Mouse (Mus musculus) heart, postnatal 0 days (tissue): ENCODE measurements around the gene Pbxip1. TPM values are rescaled to one million over a fixed set of nuclear protein-coding genes. Genes with fewer than 3 reads are reported as not detected.

Source experiments
- ATAC-seq: fragments of 200-750 bp; cut with Nextera tagmentation; 2 replicates; pipeline ENCODE4 v1.8.0; 2017; ENCODE audit warnings: low read depth, moderate number of reproducible peaks, moderate library complexity; ENCODE audit not compliant: insufficient read depth
- DNase-seq: peaks from one replicate; pipeline ENCODE4 v3.0.0-alpha.2; 2016; ENCODE audit warnings: low spot score
- H3K27ac ChIP-seq: fragments of 300-500 bp; sonication (generic); 2 replicates; pipeline ENCODE4 v1.5.1; 2014; ENCODE audit warnings: low read depth, mild to moderate bottlenecking
- H3K27me3 ChIP-seq: fragments of 300-500 bp; sonication (generic); 2 replicates; pipeline ENCODE4 v1.6.1; 2014; ENCODE audit warnings: low read length, mixed read lengths; ENCODE audit not compliant: control insufficient read depth, insufficient read depth
- H3K36me3 ChIP-seq: fragments of 300-500 bp; sonication (generic); replicated peaks from 2 replicates; pipeline ENCODE4 v1.6.1; 2014; ENCODE audit warnings: low read length, mixed read lengths; ENCODE audit not compliant: control insufficient read depth, insufficient read depth
- H3K4me1 ChIP-seq: fragments of 300-500 bp; sonication (generic); 2 replicates; pipeline ENCODE4 v1.6.1; 2014; ENCODE audit warnings: antibody characterized with exemption; ENCODE audit not compliant: control insufficient read depth, insufficient read depth
- H3K4me2 ChIP-seq: fragments of 300-500 bp; sonication (generic); 2 replicates; pipeline ENCODE4 v1.6.1; 2014; ENCODE audit warnings: low read depth, mild to moderate bottlenecking, low read length, moderate library complexity
- H3K4me3 ChIP-seq: fragments of 300-500 bp; sonication (generic); 2 replicates; pipeline ENCODE4 v1.5.1; 2014; ENCODE audit warnings: low read depth, low read length
- H3K9ac ChIP-seq: fragments of 300-500 bp; sonication (generic); replicated peaks from 2 replicates; pipeline ENCODE4 v1.6.1; 2014; ENCODE audit warnings: low read depth, low read length, mixed read lengths
- H3K9me3 ChIP-seq: fragments of 300-500 bp; sonication (generic); replicated peaks from 2 replicates; pipeline ENCODE4 v1.6.1; 2016; ENCODE audit warnings: low read length; ENCODE audit not compliant: control insufficient read depth
- CTCF ChIP-seq: IDR thresholded peaks from 2 replicates; pipeline ENCODE4 v1.5.1; 2016; ENCODE audit warnings: antibody characterized with exemption, control low read depth, low read depth
- EP300 ChIP-seq: IDR thresholded peaks from 2 replicates; pipeline ENCODE4 v1.6.1; 2016; ENCODE audit warnings: antibody characterized with exemption, low read depth
- WGBS: fragments of 180-500 bp; shearing (Covaris S2); extraction: QIAGEN DNeasy Blood & Tissue Kit; methylation state at CpG from one replicate; pipeline ENCODE4 v1.1.7; 2014; 5-methylcytosine and 5-hydroxymethylcytosine counted together
- polyA plus RNA-seq: library from polyadenylated mRNA; unstranded; fragments of >200 nt; fragmentation: Nextera tagmentation; extraction: Ambion mirVana; gene quantifications from 2 replicates; pipeline ENCODE4 v1.2.1, GENCODE M21; 2015
- total RNA-seq: library from RNA; depleted of rRNA; stranded (reverse); fragments of >200 nt; gene quantifications from 2 replicates; pipeline ENCODE4 v1.2.3, GENCODE M21; 2014; ENCODE audit warnings: low replicate concordance

Gene Pbxip1
- total and polyA plus RNA-seq, 2 experiments from 2014 or later: 73.2 to 84.4 TPM

- ATAC-seq (no peak), DNase-seq (no peak)
- Histone ChIP-seq H3K4me2 (no peak overlapping the region), H3K36me3 (no peaks in the 10 kb centered on the region), H3K4me3 (no peak overlapping the region), H3K4me1 (peaks cover 8% of the 10 kb centered on the region; the same call in 1 of the 2 replicates), H3K27ac (no peak overlapping the region), H3K9ac (no peak overlapping the region), H3K27me3 (no peaks in the 10 kb centered on the region), H3K9me3 (no peaks in the 10 kb centered on the region)
- WGBS: 80% methylated on average over 8 of the region's 8 CpGs
- no peak for TF ChIP-seq CTCF
- no peak for TF ChIP-seq EP300
Measured at GRCm38 (mm10) chr3:89486111-89486510, 49.6 kb downstream of the Pbxip1 start.

GRCm38 (mm10) chr3:89486916-89487702, 50.6 kb downstream of the Pbxip1 start:
- ATAC-seq (peak; percentile 20; the same call in 1 of the 2 replicates), DNase-seq (no peak)
- TF ChIP-seq EP300 (no peak), CTCF (no peak)
- Histone ChIP-seq H3K9ac (no peak overlapping the region), H3K36me3 (no peaks in the 10 kb centered on the region), H3K27ac (no peak overlapping the region), H3K4me3 (no peak overlapping the region), H3K4me1 (peaks cover 8% of the 10 kb centered on the region; the same call in 1 of the 2 replicates), H3K27me3 (no peaks in the 10 kb centered on the region), H3K9me3 (no peaks in the 10 kb centered on the region), H3K4me2 (no peak overlapping the region)
- WGBS: 48% methylated on average over 20 of the region's 20 CpGs

GRCm38 (mm10) chr3:89490790-89491189, 54.3 kb downstream of the Pbxip1 start:
- DNase-seq (no peak), ATAC-seq (no peak)
- H3K9me3 ChIP-seq: no peaks in the 10 kb centered on the region
- TF ChIP-seq EP300: no peak
- TF ChIP-seq CTCF: no peak
- no peak overlapping the region for H3K9ac ChIP-seq
- no peak overlapping the region for H3K27ac ChIP-seq
- no peak overlapping the region for H3K4me2 ChIP-seq
- H3K4me1 ChIP-seq: peaks cover 8% of the 10 kb centered on the region; the same call in 1 of the 2 replicates
- H3K27me3 ChIP-seq: peaks cover 3% of the 10 kb centered on the region; the same call in 1 of the 2 replicates
- no peaks in the 10 kb centered on the region for H3K36me3 ChIP-seq
- 97% methylated on average over 3 of the region's 3 CpGs for WGBS
- no peak overlapping the region for H3K4me3 ChIP-seq

GRCm38 (mm10) chr3:89491559-89491958, 55.1 kb downstream of the Pbxip1 start:
- TF ChIP-seq EP300: no peak
- no peak for TF ChIP-seq CTCF
- Histone ChIP-seq H3K27ac (no peak overlapping the region), H3K27me3 (peaks cover 3% of the 10 kb centered on the region; the same call in 1 of the 2 replicates), H3K4me3 (no peak overlapping the region), H3K9ac (no peak overlapping the region), H3K9me3 (no peaks in the 10 kb centered on the region), H3K4me1 (peaks cover 8% of the 10 kb centered on the region; the same call in 1 of the 2 replicates), H3K36me3 (no peaks in the 10 kb centered on the region), H3K4me2 (no peak overlapping the region)
- DNase-seq: no peak
- WGBS: 62% methylated on average over 5 of the region's 5 CpGs
- ATAC-seq: no peak

GRCm38 (mm10) chr3:89492701-89493151, 56.2 kb downstream of the Pbxip1 start:
- no peak for ATAC-seq
- H3K27me3 ChIP-seq: peaks cover 3% of the 10 kb centered on the region; the same call in 1 of the 2 replicates

More at GRCm38 (mm10) chr3:89492701-89493151, 56.2 kb downstream of the Pbxip1 start:
- H3K9me3 ChIP-seq: no peaks in the 10 kb centered on the region
- H3K36me3 ChIP-seq: no peaks in the 10 kb centered on the region
- H3K4me2 ChIP-seq: no peak overlapping the region
- no peak for TF ChIP-seq EP300
- no peak for TF ChIP-seq CTCF
- no peak for DNase-seq
- peaks cover under 1% of the 10 kb centered on the region; the same call in 1 of the 2 replicates for H3K4me1 ChIP-seq
- H3K27ac ChIP-seq: no peak overlapping the region
- H3K4me3 ChIP-seq: no peak overlapping the region
- no peak overlapping the region for H3K9ac ChIP-seq
- 46% methylated on average over 8 of the region's 8 CpGs for WGBS
